Mouse (Mus musculus): ENCODE data around the gene Gm21637.
"Not testable (repeated sequence)": the region's sequence is repeated elsewhere in the genome, so short reads cannot be mapped to it uniquely, and the experiment has no call there.

Gm21637 gene

GRCm38 (mm10) chrX:31961744-31962143 is at the start of gene Gm21637:
TSS of gene Gm21637 (plus strand) at chrX:31962044.
- DNase-seq (ENCODE audit: low read depth, low spot score): not testable (repeated sequence)
